Mouse (Mus musculus): Measurements from ENCODE around the gene Themis. TPM values are rescaled to one million over a fixed set of nuclear protein-coding genes. Genes with fewer than 3 reads are reported as not detected.
A peak's percentile ranks its signal among the peaks of the same experiment; 100 is the strongest.

Gene Themis
- polyA plus RNA-seq, 1 experiment from 2014 or later = 0.07 TPM

DNA sequence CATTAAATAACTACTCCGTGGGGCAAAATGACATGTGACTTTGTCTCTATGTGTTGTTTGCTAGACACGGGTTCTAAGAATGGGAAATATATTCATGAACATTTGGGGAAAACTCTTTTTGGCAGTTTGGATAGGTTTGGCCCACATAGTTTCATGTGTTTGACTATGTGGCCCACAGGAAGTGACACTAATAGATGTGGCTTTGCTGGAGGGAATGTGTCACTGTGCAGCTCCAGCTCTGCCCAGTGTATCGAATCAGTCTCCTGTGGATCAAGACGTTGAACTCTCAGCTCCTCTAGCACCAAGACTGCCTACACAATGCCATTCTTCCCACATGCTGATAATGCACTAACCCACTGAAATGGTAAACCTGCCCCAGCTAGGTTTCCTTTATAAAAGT lies 148.0 kb downstream of the Themis start:
- H3K4me2 ChIP-seq (ENCODE audit: low read depth, low read length, severe bottlenecking) = no peak overlapping the region
- no peaks in the 10 kb centered on the region for H3K9me3 ChIP-seq (ENCODE audit: control insufficient read depth, low read length)
- no peaks in the 10 kb centered on the region for H3K27me3 ChIP-seq (ENCODE audit: control insufficient read depth, insufficient read depth, low read length)
- H3K4me1 ChIP-seq (replicated peaks; ENCODE audit: control insufficient read depth, insufficient read depth, low read length) = no peaks in the 10 kb centered on the region
- no peaks in the 10 kb centered on the region for H3K36me3 ChIP-seq (ENCODE audit: control insufficient read depth, insufficient read depth, low read length)
- no peak overlapping the region for H3K9ac ChIP-seq (ENCODE audit: low read length)
- no peak for ATAC-seq (replicated peaks; ENCODE audit: low FRiP score)
- DNase-seq (ENCODE audit: low spot score) = no peak
- H3K4me3 ChIP-seq (ENCODE audit: low read depth, low read length) = no peak overlapping the region
- no peak overlapping the region for H3K27ac ChIP-seq (ENCODE audit: low read depth, low read length)
- WGBS = 71% methylated on average over 4 of the region's 4 CpGs

DNA sequence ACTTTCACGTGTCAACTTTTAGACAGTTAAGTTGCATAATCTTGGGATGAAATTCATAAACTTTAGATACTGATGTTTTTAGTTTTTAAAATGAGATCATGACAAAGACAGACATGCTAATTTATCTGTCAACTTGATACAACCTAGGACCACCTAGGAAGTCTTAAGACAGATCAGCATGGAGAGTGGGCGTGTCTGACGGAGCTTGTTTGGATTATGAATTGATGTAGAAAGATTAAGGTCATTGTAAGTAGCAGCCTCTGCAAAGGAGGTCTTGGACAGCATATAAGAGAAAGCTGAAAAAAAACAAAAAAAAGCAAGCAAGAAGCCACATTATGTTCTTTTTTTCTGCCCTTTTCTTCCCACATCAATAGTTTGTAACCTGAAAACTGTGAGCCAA lies 154.2 kb downstream of the Themis start:
- DNase-seq (ENCODE audit: low spot score) (no peak), ATAC-seq (replicated peaks; ENCODE audit: low FRiP score) (no peak)
- H3K4me1 ChIP-seq (replicated peaks; ENCODE audit: control insufficient read depth, insufficient read depth, low read length) = no peaks in the 10 kb centered on the region
- no peak overlapping the region for H3K27ac ChIP-seq (ENCODE audit: low read depth, low read length)
- no peaks in the 10 kb centered on the region for H3K36me3 ChIP-seq (ENCODE audit: control insufficient read depth, insufficient read depth, low read length)
- H3K4me2 ChIP-seq (ENCODE audit: low read depth, low read length, severe bottlenecking) = no peak overlapping the region
- no peak overlapping the region for H3K4me3 ChIP-seq (ENCODE audit: low read depth, low read length)
- 88% methylated on average over 3 of the region's 3 CpGs for WGBS
- H3K27me3 ChIP-seq (ENCODE audit: control insufficient read depth, insufficient read depth, low read length) = no peaks in the 10 kb centered on the region
- H3K9ac ChIP-seq (ENCODE audit: low read length) = no peak overlapping the region
- no peaks in the 10 kb centered on the region for H3K9me3 ChIP-seq (ENCODE audit: control insufficient read depth, low read length)

- ATAC-seq (replicated peaks; ENCODE audit: low FRiP score) (no peak), DNase-seq (ENCODE audit: low spot score) (no peak)
- H3K36me3 ChIP-seq (ENCODE audit: control insufficient read depth, insufficient read depth, low read length) = no peaks in the 10 kb centered on the region
- no peaks in the 10 kb centered on the region for H3K4me1 ChIP-seq (replicated peaks; ENCODE audit: control insufficient read depth, insufficient read depth, low read length)
- no peaks in the 10 kb centered on the region for H3K9me3 ChIP-seq (ENCODE audit: control insufficient read depth, low read length)
- no peak overlapping the region for H3K27ac ChIP-seq (ENCODE audit: low read depth, low read length)
- no peaks in the 10 kb centered on the region for H3K27me3 ChIP-seq (ENCODE audit: control insufficient read depth, insufficient read depth, low read length)
- 71% methylated on average over 2 of the region's 2 CpGs for WGBS
- no peak overlapping the region for H3K4me3 ChIP-seq (ENCODE audit: low read depth, low read length)
- H3K9ac ChIP-seq (ENCODE audit: low read length) = no peak overlapping the region
- no peak overlapping the region for H3K4me2 ChIP-seq (ENCODE audit: low read depth, low read length, severe bottlenecking)
Observed at GRCm38 (mm10) chr10:28842605-28843004, 174.4 kb downstream of the Themis start.

GRCm38 (mm10) chr10:28843755-28844717 lies 175.9 kb downstream of the Themis start:
- H3K4me3 ChIP-seq (ENCODE audit: low read depth, low read length) = no peak overlapping the region
- 30% methylated on average over 7 of the region's 7 CpGs for WGBS
- no peaks in the 10 kb centered on the region for H3K36me3 ChIP-seq (ENCODE audit: control insufficient read depth, insufficient read depth, low read length)
- H3K27ac ChIP-seq (ENCODE audit: low read depth, low read length) = no peak overlapping the region
- H3K4me2 ChIP-seq (ENCODE audit: low read depth, low read length, severe bottlenecking) = no peak overlapping the region
- ATAC-seq (replicated peaks; ENCODE audit: low FRiP score) = peak; percentile 80
- H3K9me3 ChIP-seq (ENCODE audit: control insufficient read depth, low read length) = no peaks in the 10 kb centered on the region
- DNase-seq (ENCODE audit: low spot score) = peak; percentile 73
- no peak overlapping the region for H3K9ac ChIP-seq (ENCODE audit: low read length)
- H3K4me1 ChIP-seq (replicated peaks; ENCODE audit: control insufficient read depth, insufficient read depth, low read length) = no peaks in the 10 kb centered on the region
- H3K27me3 ChIP-seq (ENCODE audit: control insufficient read depth, insufficient read depth, low read length) = no peaks in the 10 kb centered on the region

DNA sequence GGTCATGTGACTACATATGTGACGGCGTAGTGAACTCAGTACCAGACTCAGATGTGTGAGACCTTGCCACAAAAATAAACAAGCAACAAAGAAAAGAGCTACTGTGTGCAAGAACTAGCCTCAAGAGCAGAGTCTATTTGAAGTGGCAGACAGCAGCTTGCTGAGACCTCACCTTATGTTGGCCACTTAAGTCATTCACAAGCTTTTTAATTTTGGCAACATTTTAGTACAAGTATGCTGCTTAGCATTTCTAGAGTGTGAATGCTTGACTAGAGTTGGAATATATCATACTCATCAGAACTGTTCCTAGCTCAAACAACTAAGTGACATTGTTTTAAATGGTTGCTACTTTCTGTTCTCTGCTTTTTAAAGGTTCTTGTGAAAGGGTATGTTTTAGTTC lies 188.0 kb downstream of the Themis start:
- Histone ChIP-seq H3K36me3 (ENCODE audit: control insufficient read depth, insufficient read depth, low read length) (no peaks in the 10 kb centered on the region), H3K9ac (ENCODE audit: low read length) (no peak overlapping the region), H3K4me2 (ENCODE audit: low read depth, low read length, severe bottlenecking) (no peak overlapping the region), H3K9me3 (ENCODE audit: control insufficient read depth, low read length) (no peaks in the 10 kb centered on the region), H3K4me3 (ENCODE audit: low read depth, low read length) (no peak overlapping the region), H3K4me1 (replicated peaks; ENCODE audit: control insufficient read depth, insufficient read depth, low read length) (no peaks in the 10 kb centered on the region), H3K27me3 (ENCODE audit: control insufficient read depth, insufficient read depth, low read length) (no peaks in the 10 kb centered on the region), H3K27ac (ENCODE audit: low read depth, low read length) (no peak overlapping the region)
- 81% methylated on average over 2 of the region's 2 CpGs for WGBS
- DNase-seq (ENCODE audit: low spot score) = no peak
- no peak for ATAC-seq (replicated peaks; ENCODE audit: low FRiP score)

- H3K9ac ChIP-seq (ENCODE audit: low read length) = no peak overlapping the region
- 72% methylated on average over 4 of the region's 4 CpGs for WGBS
- H3K36me3 ChIP-seq (ENCODE audit: control insufficient read depth, insufficient read depth, low read length) = no peaks in the 10 kb centered on the region
- no peak overlapping the region for H3K4me2 ChIP-seq (ENCODE audit: low read depth, low read length, severe bottlenecking)
- H3K27me3 ChIP-seq (ENCODE audit: control insufficient read depth, insufficient read depth, low read length) = no peaks in the 10 kb centered on the region
- DNase-seq (ENCODE audit: low spot score) (no peak), ATAC-seq (replicated peaks; ENCODE audit: low FRiP score) (no peak)
- H3K4me3 ChIP-seq (ENCODE audit: low read depth, low read length) = no peak overlapping the region
- H3K27ac ChIP-seq (ENCODE audit: low read depth, low read length) = no peak overlapping the region
- no peaks in the 10 kb centered on the region for H3K4me1 ChIP-seq (replicated peaks; ENCODE audit: control insufficient read depth, insufficient read depth, low read length)
- H3K9me3 ChIP-seq (ENCODE audit: control insufficient read depth, low read length) = no peaks in the 10 kb centered on the region
Observed at GRCm38 (mm10) chr10:28870580-28871354, 202.6 kb downstream of the Themis start.

DNA sequence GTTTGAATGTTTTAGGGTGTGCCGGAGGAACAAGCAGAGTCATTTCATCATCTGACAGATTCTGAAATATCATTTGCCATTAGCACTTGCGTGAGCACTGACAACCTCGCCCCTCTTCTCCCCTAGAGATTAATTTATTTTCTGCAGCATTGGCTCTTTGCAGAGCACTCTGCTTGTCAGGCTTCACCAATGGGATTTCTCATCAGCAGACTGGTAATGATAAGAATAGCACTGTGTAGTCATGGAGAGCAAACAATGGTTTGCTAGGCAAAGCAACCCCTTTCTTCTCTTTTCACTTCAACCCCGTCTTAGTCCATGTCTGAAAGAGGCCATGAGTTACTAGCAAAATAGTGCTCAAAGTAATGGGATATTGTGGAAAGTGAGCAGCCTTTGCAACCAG lies 206.4 kb downstream of the Themis start:
- Histone ChIP-seq H3K27ac (ENCODE audit: low read depth, low read length) (no peak overlapping the region), H3K36me3 (ENCODE audit: control insufficient read depth, insufficient read depth, low read length) (no peaks in the 10 kb centered on the region), H3K4me3 (ENCODE audit: low read depth, low read length) (no peak overlapping the region), H3K9me3 (ENCODE audit: control insufficient read depth, low read length) (no peaks in the 10 kb centered on the region), H3K9ac (ENCODE audit: low read length) (no peak overlapping the region), H3K27me3 (ENCODE audit: control insufficient read depth, insufficient read depth, low read length) (no peaks in the 10 kb centered on the region), H3K4me2 (ENCODE audit: low read depth, low read length, severe bottlenecking) (no peak overlapping the region), H3K4me1 (replicated peaks; ENCODE audit: control insufficient read depth, insufficient read depth, low read length) (no peaks in the 10 kb centered on the region)
- DNase-seq (ENCODE audit: low spot score) (no peak), ATAC-seq (replicated peaks; ENCODE audit: low FRiP score) (0 out of 2 replicates have a peak, but pooled peaks have one; percentile 49)
- WGBS = 58% methylated on average over 4 of the region's 4 CpGs

- Histone ChIP-seq H3K4me3 (ENCODE audit: low read depth, low read length) (no peak overlapping the region), H3K36me3 (ENCODE audit: control insufficient read depth, insufficient read depth, low read length) (no peaks in the 10 kb centered on the region), H3K27me3 (ENCODE audit: control insufficient read depth, insufficient read depth, low read length) (no peaks in the 10 kb centered on the region), H3K9me3 (ENCODE audit: control insufficient read depth, low read length) (no peaks in the 10 kb centered on the region), H3K4me1 (replicated peaks; ENCODE audit: control insufficient read depth, insufficient read depth, low read length) (no peaks in the 10 kb centered on the region), H3K9ac (ENCODE audit: low read length) (no peak overlapping the region), H3K27ac (ENCODE audit: low read depth, low read length) (no peak overlapping the region), H3K4me2 (ENCODE audit: low read depth, low read length, severe bottlenecking) (no peak overlapping the region)
- DNase-seq (ENCODE audit: low spot score) = no peak
- no peak for ATAC-seq (replicated peaks; ENCODE audit: low FRiP score)
- WGBS = 76% methylated on average over 1 of the region's 1 CpGs
Observed at GRCm38 (mm10) chr10:28887643-28888042, 219.5 kb downstream of the Themis start.

Data from forebrain, embryonic 11.5 days (tissue).